In the genomic region with DNA sequence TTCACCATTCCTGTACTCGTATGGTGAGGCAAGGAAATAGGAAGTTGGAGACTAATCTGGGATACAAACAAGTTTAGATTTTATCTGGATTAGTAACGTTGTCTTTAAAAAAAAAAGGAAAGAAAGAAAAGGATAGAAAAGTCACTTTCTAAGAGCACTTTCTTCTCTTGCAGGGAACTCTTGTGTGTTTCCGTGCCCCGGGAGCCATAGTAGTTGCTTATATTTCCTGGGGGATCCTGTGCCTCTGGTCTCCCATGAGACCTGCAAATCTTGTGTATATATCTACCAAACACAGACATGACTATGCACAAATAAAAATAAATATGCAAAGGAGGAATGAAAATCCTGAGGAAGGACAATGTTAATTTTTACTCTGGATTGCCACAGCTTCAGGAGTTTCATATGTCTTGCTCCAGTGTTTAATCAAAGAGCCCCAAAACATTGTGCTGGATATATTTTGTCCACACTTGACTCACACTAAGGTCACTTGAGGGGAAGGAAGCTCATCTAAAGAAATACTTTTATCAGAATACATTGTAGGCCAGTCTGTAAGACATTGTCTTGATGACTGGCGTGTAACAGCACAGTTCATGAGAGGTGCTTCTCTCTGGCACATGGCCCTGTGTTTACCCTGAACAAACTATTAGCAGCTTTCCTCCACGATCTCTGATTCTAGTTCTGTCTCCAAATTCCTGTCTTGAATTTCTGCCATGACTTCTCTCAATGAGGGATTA, we compare ENCODE assay signal across 8 mouse cellular contexts. TPM values are rescaled to one million over a fixed set of nuclear protein-coding genes. Genes with fewer than 3 reads are reported as not detected.
DNase-seq lines count a peak whose midpoint lies in the region; ATAC-seq and TF ChIP-seq lines count a peak whose summit lies in the region.

No protein-coding gene starts in this region.

- H3K27ac ChIP-seq in kidney, postnatal 0 days: peak overlapping the region; percentile 58; the same call in 1 of the 2 replicates
- peak overlapping the region; percentile 89 for H3K27ac ChIP-seq in embryonic facial prominence, embryonic 12.5 days
- H3K27ac ChIP-seq in limb, embryonic 10.5 days: peak overlapping the region; percentile 91
- 0 out of 2 replicates have a peak overlapping the region, but pooled peaks have one; percentile 1 for H3K27ac ChIP-seq in neural tube, embryonic 13.5 days (replicated peaks)

- no peak for ATAC-seq in kidney, postnatal 0 days (replicated peaks; ENCODE audit: low FRiP score, low read depth)
- no peak for ATAC-seq in embryonic facial prominence, embryonic 12.5 days (ENCODE audit: insufficient number of reproducible peaks, insufficient read depth, low FRiP score, low TSS enrichment)
- ATAC-seq in neural tube, embryonic 13.5 days (ENCODE audit: low read depth): no peak

- peaks cover 13% of the 10 kb centered on the region; the same call in 1 of the 2 replicates for H3K4me1 ChIP-seq in kidney, postnatal 0 days (replicated peaks; ENCODE audit: insufficient read depth, low read length)
- peaks cover 18% of the 10 kb centered on the region; the same call in 1 of the 2 replicates for H3K4me1 ChIP-seq in embryonic facial prominence, embryonic 12.5 days
- H3K4me1 ChIP-seq in limb, embryonic 10.5 days: peaks cover 31% of the 10 kb centered on the region
- peaks cover 42% of the 10 kb centered on the region for H3K4me1 ChIP-seq in neural tube, embryonic 13.5 days (replicated peaks)

- no peaks in the 10 kb centered on the region for H3K36me3 ChIP-seq in kidney, postnatal 0 days (ENCODE audit: insufficient read depth, low read length)
- no peaks in the 10 kb centered on the region for H3K36me3 ChIP-seq in embryonic facial prominence, embryonic 12.5 days
- H3K36me3 ChIP-seq in limb, embryonic 10.5 days: no peaks in the 10 kb centered on the region
- H3K36me3 ChIP-seq in neural tube, embryonic 13.5 days: no peaks in the 10 kb centered on the region

- H3K4me3 ChIP-seq in kidney, postnatal 0 days (replicated peaks; ENCODE audit: low read depth, low read length): peak overlapping the region; percentile 32
- H3K4me3 ChIP-seq in embryonic facial prominence, embryonic 12.5 days: peak overlapping the region; percentile 51
- peak overlapping the region; percentile 56 for H3K4me3 ChIP-seq in limb, embryonic 10.5 days
- 0 out of 2 replicates have a peak overlapping the region, but pooled peaks have one; percentile 42 for H3K4me3 ChIP-seq in neural tube, embryonic 13.5 days

- no peak for TF ChIP-seq CTCF in kidney, postnatal 0 days (IDR thresholded peaks at IDR 0.05; ENCODE audit: low read depth)

- H3K9ac ChIP-seq in kidney, postnatal 0 days (ENCODE audit: low read depth, low read length): peak overlapping the region; percentile 53; the same call in 1 of the 2 replicates
- H3K9ac ChIP-seq in embryonic facial prominence, embryonic 12.5 days: peak overlapping the region; percentile 60
- peak overlapping the region; percentile 78 for H3K9ac ChIP-seq in neural tube, embryonic 13.5 days

- H3K27me3 ChIP-seq in kidney, postnatal 0 days (ENCODE audit: insufficient read depth, low read length): no peaks in the 10 kb centered on the region
- no peaks in the 10 kb centered on the region for H3K27me3 ChIP-seq in embryonic facial prominence, embryonic 12.5 days
- no peaks in the 10 kb centered on the region for H3K27me3 ChIP-seq in limb, embryonic 10.5 days (ENCODE audit: low read depth, poor library complexity, severe bottlenecking)
- H3K27me3 ChIP-seq in neural tube, embryonic 13.5 days: no peaks in the 10 kb centered on the region

- no peak for DNase-seq in kidney, postnatal 0 days (ENCODE audit: low spot score)
- DNase-seq in kidney, postnatal 25 days: no peak
- DNase-seq in limb, embryonic 10.5 days (ENCODE audit: low spot score): no peak
- DNase-seq in right cerebral cortex, postnatal 25 days: no peak
- no peak for DNase-seq in ovary, postnatal 14 days (ENCODE audit: low spot score)
- DNase-seq in adipocyte (ENCODE audit: low spot score): no peak

- peak overlapping the region; percentile 59 for H3K4me2 ChIP-seq in kidney, postnatal 0 days (ENCODE audit: low read length)
- H3K4me2 ChIP-seq in embryonic facial prominence, embryonic 12.5 days (replicated peaks): peak overlapping the region; percentile 75
- H3K4me2 ChIP-seq in neural tube, embryonic 13.5 days: peak overlapping the region; percentile 81

- 38% methylated on average over 6 of the region's 6 CpGs for whole genome bisulfite sequencing in kidney, postnatal 0 days
- WGBS in embryonic facial prominence, embryonic 12.5 days: 40% methylated on average over 6 of the region's 6 CpGs
- WGBS in limb, embryonic 10.5 days: 57% methylated on average over 6 of the region's 6 CpGs
- WGBS in neural tube, embryonic 13.5 days: 54% methylated on average over 6 of the region's 6 CpGs

- H3K9me3 ChIP-seq in kidney, postnatal 0 days (replicated peaks; ENCODE audit: low read length): no peaks in the 10 kb centered on the region
- H3K9me3 ChIP-seq in embryonic facial prominence, embryonic 12.5 days: no peaks in the 10 kb centered on the region
- H3K9me3 ChIP-seq in limb, embryonic 10.5 days (replicated peaks): no peaks in the 10 kb centered on the region
- H3K9me3 ChIP-seq in neural tube, embryonic 13.5 days: no peaks in the 10 kb centered on the region

RNA-seq across cellular contexts. Expression of gene Hist1h3d, which starts 1.5 kb away (rescaled TPM):
- 2.6 and 4.2 TPM in 2 replicates for polyA plus RNA-seq in kidney, postnatal 0 days (2015; fragmentation: Nextera tagmentation; extraction: Ambion mirVana)
- polyA plus RNA-seq in embryonic facial prominence, embryonic 12.5 days (2016; fragmentation: Nextera tagmentation; extraction: Ambion mirVana): 5.5 and 7.0 TPM in 2 replicates
- polyA plus RNA-seq in limb, embryonic 10.5 days (2016; fragmentation: Nextera tagmentation; extraction: Ambion mirVana): 7.7 and 9.6 TPM in 2 replicates
- 0.63 and 2.0 TPM in 2 replicates for polyA plus RNA-seq in neural tube, embryonic 13.5 days (2015; fragmentation: Nextera tagmentation; extraction: Ambion mirVana)

RNA-seq across cellular contexts. Expression of gene Hist1h2ad, which starts 2.9 kb away (rescaled TPM):
- polyA plus RNA-seq in kidney, postnatal 0 days (2015; fragmentation: Nextera tagmentation; extraction: Ambion mirVana): 0.27 and 0.76 TPM in 2 replicates
- 2.0 and 3.6 TPM in 2 replicates for polyA plus RNA-seq in embryonic facial prominence, embryonic 12.5 days (2016; fragmentation: Nextera tagmentation; extraction: Ambion mirVana)
- polyA plus RNA-seq in limb, embryonic 10.5 days (2016; fragmentation: Nextera tagmentation; extraction: Ambion mirVana): 1.3 and 3.9 TPM in 2 replicates
- polyA plus RNA-seq in neural tube, embryonic 13.5 days (2015; fragmentation: Nextera tagmentation; extraction: Ambion mirVana): 1.2 and 1.3 TPM in 2 replicates

RNA-seq across cellular contexts. Expression of gene Hist1h2bf, which starts 3.1 kb away (rescaled TPM):
- 3.4 TPM in 2 replicates for polyA plus RNA-seq in kidney, postnatal 0 days (2015; fragmentation: Nextera tagmentation; extraction: Ambion mirVana)
- 10.7 and 11.9 TPM in 2 replicates for polyA plus RNA-seq in embryonic facial prominence, embryonic 12.5 days (2016; fragmentation: Nextera tagmentation; extraction: Ambion mirVana)
- polyA plus RNA-seq in limb, embryonic 10.5 days (2016; fragmentation: Nextera tagmentation; extraction: Ambion mirVana): 2.4 and 3.5 TPM in 2 replicates
- polyA plus RNA-seq in neural tube, embryonic 13.5 days (2015; fragmentation: Nextera tagmentation; extraction: Ambion mirVana): 0.81 and 1.6 TPM in 2 replicates

RNA-seq across cellular contexts. Expression of gene Hist1h4d, which starts 4.3 kb away (rescaled TPM):
- 68.3 and 77.0 TPM in 2 replicates for polyA plus RNA-seq in kidney, postnatal 0 days (2015; fragmentation: Nextera tagmentation; extraction: Ambion mirVana)
- 123 and 126 TPM in 2 replicates for polyA plus RNA-seq in embryonic facial prominence, embryonic 12.5 days (2016; fragmentation: Nextera tagmentation; extraction: Ambion mirVana)
- polyA plus RNA-seq in limb, embryonic 10.5 days (2016; fragmentation: Nextera tagmentation; extraction: Ambion mirVana): 109 and 120 TPM in 2 replicates
- polyA plus RNA-seq in neural tube, embryonic 13.5 days (2015; fragmentation: Nextera tagmentation; extraction: Ambion mirVana): 37.3 and 43.1 TPM in 2 replicates

RNA-seq across cellular contexts. Expression of gene Hist1h2bg, which starts 5.9 kb away (rescaled TPM):
- 3.4 and 4.1 TPM in 2 replicates for polyA plus RNA-seq in kidney, postnatal 0 days (2015; fragmentation: Nextera tagmentation; extraction: Ambion mirVana)
- polyA plus RNA-seq in embryonic facial prominence, embryonic 12.5 days (2016; fragmentation: Nextera tagmentation; extraction: Ambion mirVana): 11.4 and 15.7 TPM in 2 replicates
- 7.3 and 8.1 TPM in 2 replicates for polyA plus RNA-seq in limb, embryonic 10.5 days (2016; fragmentation: Nextera tagmentation; extraction: Ambion mirVana)
- 2.2 and 3.5 TPM in 2 replicates for polyA plus RNA-seq in neural tube, embryonic 13.5 days (2015; fragmentation: Nextera tagmentation; extraction: Ambion mirVana)

Comparison
In these comparisons a context has a peak if more than half of its experiments do, and no peak if none do; other contexts are left out.
1. H3K27ac ChIP-seq: peak in every context shown above with its lines; median percentile 91 in limb, embryonic 10.5 days; 89 in embryonic facial prominence, embryonic 12.5 days; 58 in kidney, postnatal 0 days; 1 in neural tube, embryonic 13.5 days.